Mouse (Mus musculus) limb, embryonic 14.5 days (tissue): ENCODE results near the gene Srsf5. TPM values are rescaled to one million over a fixed set of nuclear protein-coding genes. Genes with fewer than 3 reads are reported as not detected.

Source experiments
- ATAC-seq: fragments of 200-750 bp; cut with Nextera tagmentation; 2 replicates; pipeline ENCODE4 v1.8.0; 2017; ENCODE audit warnings: low read depth, moderate number of reproducible peaks, moderate TSS enrichment; ENCODE audit not compliant: low FRiP score
- DNase-seq: peaks from one replicate; pipeline ENCODE4 v3.0.0-alpha.2; 2015; ENCODE audit warnings: low spot score
- H3K27ac ChIP-seq: fragments of 300-500 bp; sonication (generic); replicated peaks from 2 replicates; pipeline ENCODE4 v1.5.1; 2014; ENCODE audit warnings: low read depth, mild to moderate bottlenecking, low read length, moderate library complexity, mixed read lengths
- H3K27me3 ChIP-seq: fragments of 300-500 bp; sonication (generic); 2 replicates; pipeline ENCODE4 v1.6.1; 2014; ENCODE audit warnings: low read length, mixed read lengths; ENCODE audit not compliant: control insufficient read depth, insufficient read depth
- H3K36me3 ChIP-seq: fragments of 300-500 bp; sonication (generic); 2 replicates; pipeline ENCODE4 v1.6.1; 2014; ENCODE audit warnings: mild to moderate bottlenecking, low read length, moderate library complexity, mixed read lengths; ENCODE audit not compliant: control insufficient read depth, insufficient read depth
- H3K4me1 ChIP-seq: fragments of 300-500 bp; sonication (generic); 2 replicates; pipeline ENCODE4 v1.6.1; 2014; ENCODE audit warnings: antibody characterized with exemption, low read length, mixed read lengths; ENCODE audit not compliant: control insufficient read depth, insufficient read depth
- H3K4me2 ChIP-seq: fragments of 300-500 bp; sonication (generic); replicated peaks from 2 replicates; pipeline ENCODE4 v1.6.1; 2014; ENCODE audit warnings: low read depth, mild to moderate bottlenecking, low read length, moderate library complexity; ENCODE audit not compliant: severe bottlenecking
- H3K4me3 ChIP-seq: fragments of 300-500 bp; sonication (generic); replicated peaks from 2 replicates; pipeline ENCODE4 v1.5.1; 2014; ENCODE audit warnings: low read length
- H3K9ac ChIP-seq: fragments of 300-500 bp; sonication (generic); 2 replicates; pipeline ENCODE4 v1.6.1; 2014; ENCODE audit warnings: mild to moderate bottlenecking, low read depth, low read length, moderate library complexity; ENCODE audit not compliant: severe bottlenecking
- H3K9me3 ChIP-seq: fragments of 300-500 bp; sonication (generic); 2 replicates; pipeline ENCODE4 v1.6.1; 2016; ENCODE audit warnings: low read length; ENCODE audit not compliant: control insufficient read depth
- POLR2A ChIP-seq: fragments of 200-500 bp; IDR thresholded peaks from 2 replicates; pipeline ENCODE4 v1.8.0; 2012; ENCODE audit warnings: inconsistent platforms, mild to moderate bottlenecking, moderate library complexity, borderline replicate concordance; ENCODE audit not compliant: insufficient read depth, insufficient read length; ENCODE audit errors: extremely low read depth
- WGBS: fragments of 180-500 bp; shearing (Covaris S2); extraction: QIAGEN DNeasy Blood & Tissue Kit; methylation state at CpG from one replicate; pipeline ENCODE4 v1.1.7; 2014; 5-methylcytosine and 5-hydroxymethylcytosine counted together
- polyA plus RNA-seq, 2 experiments: library from polyadenylated mRNA; depleted of rRNA in 1 of 2; stranded (reverse) in 1 of 2; unstranded in 1 of 2; fragments of >200 nt; fragmentation: Nextera tagmentation in 1 of 2; extraction: Ambion mirVana in 1 of 2; gene quantifications; 2 replicates each; pipeline versions ENCODE4 v1.2.1 to v1.2.3; 2012 to 2014

Srsf5 gene
- polyA plus RNA-seq, 2 experiments = 392 to 906 TPM

DNA sequence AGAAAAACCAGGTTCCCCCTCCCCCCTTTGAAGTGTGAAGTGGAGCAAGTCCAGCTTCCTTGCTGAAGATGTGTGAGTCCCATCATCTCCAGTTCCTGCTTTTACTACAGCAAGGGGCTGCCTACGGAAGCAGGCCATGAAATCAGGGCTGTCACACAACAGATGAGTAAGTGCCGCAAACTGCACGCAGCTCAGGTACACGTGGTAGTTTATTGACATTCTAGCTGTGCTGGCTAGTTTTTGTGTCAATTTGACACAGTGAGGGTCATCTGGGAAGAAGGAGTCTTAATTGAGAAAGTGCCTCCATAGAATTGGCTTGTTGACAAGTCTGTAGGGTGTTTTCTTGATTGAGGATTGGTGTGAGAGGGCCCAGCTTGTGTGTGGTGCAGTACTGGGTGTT is 17.3 kb downstream of the Srsf5 start:
- H3K27me3 ChIP-seq = no peaks in the 10 kb centered on the region
- ATAC-seq (no peak), DNase-seq (no peak)
- H3K27ac ChIP-seq = no peak overlapping the region
- no peak overlapping the region for H3K9ac ChIP-seq
- no peaks in the 10 kb centered on the region for H3K9me3 ChIP-seq
- no peaks in the 10 kb centered on the region for H3K4me1 ChIP-seq
- H3K4me2 ChIP-seq = no peak overlapping the region
- peaks cover 15% of the 10 kb centered on the region for H3K36me3 ChIP-seq
- TF ChIP-seq POLR2A = no peak
- H3K4me3 ChIP-seq = no peak overlapping the region
- 64% methylated on average over 4 of the region's 4 CpGs for WGBS

DNA sequence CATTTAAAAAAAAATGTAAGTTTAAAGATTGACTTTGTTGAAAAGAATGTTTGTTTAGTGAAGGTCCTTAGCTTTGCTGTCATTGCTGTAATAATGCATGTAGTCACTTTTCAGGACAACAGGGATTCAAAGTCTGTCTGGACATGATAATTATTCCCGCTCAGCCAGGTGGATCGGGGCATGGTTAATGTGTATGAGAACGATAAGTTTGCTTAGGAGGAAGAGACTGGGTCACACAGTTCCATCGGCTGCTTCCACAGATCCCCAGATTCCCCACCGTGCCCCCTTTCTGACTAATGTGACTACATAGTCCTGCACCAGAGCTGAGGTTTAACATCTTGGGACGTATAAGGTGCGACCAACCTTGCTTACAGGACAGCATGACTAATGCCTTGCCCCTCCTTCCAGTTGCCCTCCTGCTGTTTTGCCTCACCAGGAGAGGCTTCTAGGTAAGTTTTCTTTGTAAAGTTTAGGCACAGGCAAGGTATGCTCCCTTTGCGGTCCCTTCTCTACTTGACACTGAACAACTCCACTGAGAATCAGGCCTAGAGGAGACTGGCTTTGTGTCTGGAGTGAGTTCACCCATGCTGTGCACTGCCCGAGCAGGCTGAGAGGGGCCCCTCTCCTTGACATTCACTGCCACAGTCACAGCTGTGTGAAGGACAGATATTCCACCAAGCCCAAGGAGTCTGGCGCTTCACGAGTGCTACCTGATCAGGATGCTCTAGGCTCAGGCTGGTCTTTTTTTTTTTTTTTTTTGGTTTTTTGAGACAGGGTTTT is 20.9 kb downstream of the Srsf5 start:
- Histone ChIP-seq H3K27ac (no peak overlapping the region), H3K9ac (no peak overlapping the region), H3K27me3 (no peaks in the 10 kb centered on the region), H3K9me3 (no peaks in the 10 kb centered on the region), H3K36me3 (no peaks in the 10 kb centered on the region), H3K4me3 (no peak overlapping the region), H3K4me2 (no peak overlapping the region), H3K4me1 (no peaks in the 10 kb centered on the region)
- TF ChIP-seq POLR2A = no peak
- 76% methylated on average over 11 of the region's 11 CpGs for WGBS
- DNase-seq (no peak), ATAC-seq (no peak)

DNA sequence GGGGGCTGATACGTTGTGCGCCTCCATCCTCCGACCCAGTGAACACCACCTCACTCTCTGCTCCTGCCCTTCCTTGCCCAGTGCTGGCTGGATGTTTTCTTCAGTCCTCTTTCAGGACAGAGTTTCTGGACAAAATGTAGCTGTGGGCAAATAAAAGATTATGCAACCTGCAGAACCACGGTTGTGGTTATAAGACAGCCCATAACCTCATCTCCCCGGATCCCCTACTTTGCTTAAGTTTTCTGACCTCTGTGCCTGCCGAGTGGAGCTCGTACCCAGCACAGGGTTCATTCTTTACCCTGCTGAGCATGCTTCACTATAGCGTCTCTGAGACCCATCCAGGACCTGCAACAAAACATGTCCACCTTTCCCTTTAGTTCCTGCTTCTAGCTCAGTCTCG is 22.6 kb downstream of the Srsf5 start:
- no peak for DNase-seq
- H3K4me2 ChIP-seq = no peak overlapping the region
- H3K36me3 ChIP-seq = no peaks in the 10 kb centered on the region
- 83% methylated on average over 9 of the region's 9 CpGs for WGBS
- ATAC-seq = no peak
- H3K9me3 ChIP-seq = no peaks in the 10 kb centered on the region
- no peak overlapping the region for H3K27ac ChIP-seq
- no peak overlapping the region for H3K4me3 ChIP-seq
- H3K9ac ChIP-seq = no peak overlapping the region
- no peaks in the 10 kb centered on the region for H3K4me1 ChIP-seq
- no peak for TF ChIP-seq POLR2A
- H3K27me3 ChIP-seq = no peaks in the 10 kb centered on the region

DNA sequence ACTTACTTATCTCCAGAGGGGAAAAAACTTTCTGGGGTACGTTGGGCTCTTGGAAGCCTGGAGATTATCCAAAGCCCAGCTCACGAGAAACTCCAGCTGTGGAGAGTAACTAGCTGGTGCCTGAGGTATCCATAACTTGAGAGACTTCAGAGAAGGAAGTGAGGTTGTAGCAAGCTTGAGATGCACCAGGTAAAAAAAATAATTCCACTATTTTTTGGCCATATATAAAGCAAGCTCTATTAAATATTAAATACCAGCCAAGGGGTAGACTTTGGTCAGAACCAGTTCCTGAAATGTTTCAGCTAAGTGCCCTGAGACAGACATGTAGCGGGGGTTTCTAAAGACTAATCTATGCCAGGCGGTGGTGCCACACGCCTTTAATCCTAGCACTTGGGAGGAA is 23.3 kb downstream of the Srsf5 start, which contains the start of gene Slc10a1:
Gene Slc10a1 (minus strand): TSS at position 101 of the 400 bp plus-strand sequence.
- no peak within 1 kb of the TSS for H3K4me3 ChIP-seq
- no peaks in the 10 kb centered on the region for H3K4me1 ChIP-seq
- H3K27me3 ChIP-seq = no peaks in the 10 kb centered on the region
- no peak within 1 kb of the TSS for H3K27ac ChIP-seq
- DNase-seq (no peak), ATAC-seq (no peak)
- H3K36me3 ChIP-seq = no peaks in the 10 kb centered on the region
- 87% methylated on average over 5 of the region's 5 CpGs for WGBS
- H3K9me3 ChIP-seq = no peaks in the 10 kb centered on the region
- no peak within 1 kb of the TSS for H3K9ac ChIP-seq
- H3K4me2 ChIP-seq = no peak within 1 kb of the TSS
- no peak for TF ChIP-seq POLR2A

DNA sequence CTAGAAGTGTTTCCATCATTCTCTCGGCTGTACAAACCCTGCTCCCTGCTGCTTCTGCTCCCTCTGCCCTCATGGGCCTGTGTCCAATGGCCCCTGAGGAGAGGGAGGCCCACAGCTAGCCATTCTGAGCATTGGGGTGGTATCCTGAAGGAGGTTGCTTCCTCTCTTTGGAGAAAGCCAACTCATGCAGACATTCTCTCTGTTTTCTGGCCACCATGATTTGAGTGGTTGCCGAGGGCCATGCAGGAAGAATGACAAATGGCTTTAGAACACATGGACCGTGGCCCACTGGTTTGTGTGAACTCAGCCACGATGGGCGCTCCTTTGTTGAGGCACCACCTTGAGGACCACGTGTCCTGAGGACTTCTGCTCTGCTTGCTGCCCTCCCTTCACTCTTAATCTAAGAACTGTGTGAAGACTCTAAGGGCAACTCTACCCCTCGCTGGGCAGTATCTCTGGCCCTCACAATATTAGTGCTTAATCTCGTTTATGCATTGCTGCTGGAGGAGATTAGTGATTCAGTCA is 24.9 kb downstream of the Srsf5 start:
- Histone ChIP-seq H3K9me3 (no peaks in the 10 kb centered on the region), H3K4me3 (no peak overlapping the region), H3K27ac (no peak overlapping the region), H3K4me1 (no peaks in the 10 kb centered on the region), H3K36me3 (no peaks in the 10 kb centered on the region), H3K4me2 (no peak overlapping the region), H3K27me3 (no peaks in the 10 kb centered on the region), H3K9ac (no peak overlapping the region)
- DNase-seq = no peak
- 81% methylated on average over 8 of the region's 8 CpGs for WGBS
- ATAC-seq = no peak
- no peak for TF ChIP-seq POLR2A

DNA sequence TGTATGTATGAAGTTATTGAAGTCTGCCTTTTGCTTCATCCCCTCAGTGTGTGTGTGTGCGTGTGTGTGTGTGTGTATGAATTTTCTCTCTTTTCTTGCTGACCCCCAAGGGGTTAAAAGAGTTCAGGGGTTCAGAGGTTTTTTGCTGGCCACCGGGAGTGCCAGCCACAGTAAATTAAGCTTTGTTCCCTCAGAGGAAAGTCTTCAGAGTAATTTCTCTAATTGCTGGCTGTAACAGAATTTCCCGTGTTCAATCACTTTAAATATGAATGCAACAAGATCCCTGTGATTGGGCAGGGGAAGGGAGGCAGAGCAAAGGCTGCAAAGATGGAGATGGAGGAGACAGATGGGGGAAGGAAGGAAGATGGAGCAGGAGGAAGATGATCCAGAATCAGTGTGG is 26.5 kb downstream of the Srsf5 start:
- no peak overlapping the region for H3K27ac ChIP-seq
- ATAC-seq (no peak), DNase-seq (no peak)
- no peaks in the 10 kb centered on the region for H3K4me1 ChIP-seq
- H3K4me3 ChIP-seq = no peak overlapping the region
- H3K9me3 ChIP-seq = no peaks in the 10 kb centered on the region
- no peak overlapping the region for H3K4me2 ChIP-seq
- 24% methylated on average over 3 of the region's 3 CpGs for WGBS
- no peak overlapping the region for H3K9ac ChIP-seq
- no peak for TF ChIP-seq POLR2A
- no peaks in the 10 kb centered on the region for H3K36me3 ChIP-seq
- no peaks in the 10 kb centered on the region for H3K27me3 ChIP-seq
